Mouse (Mus musculus) layer of hippocampus, postnatal 25 days (tissue): ENCODE results near the gene Rab43. TPM values are rescaled to one million over a fixed set of nuclear protein-coding genes. Genes with fewer than 3 reads are reported as not detected.

Experiments
- DNase-seq, 2 experiments: peaks; one replicate each; pipeline ENCODE4 v3.0.0; 2022; ENCODE audit warnings: mixed read lengths in 2 of 2, low spot score in 1 of 2; ENCODE audit errors: extremely low spot score in 1 of 2
- total RNA-seq, 2 experiments: library from RNA; stranded (reverse); gene quantifications; 2 replicates each; pipeline ENCODE4 v1.2.3; 2021

Gene Rab43
- total RNA-seq, 2 experiments from 2014 or later: 15.4 to 18.3 TPM

GRCm38 (mm10) chr6:87756896-87757295 lies 55.1 kb downstream of the Rab43 start:
- DNase-seq: no peak

GRCm38 (mm10) chr6:87755196-87755595 lies 56.8 kb downstream of the Rab43 start:
- no peak for DNase-seq

- no peak for DNase-seq
These were observed 60.4 kb downstream of the Rab43 start for GRCm38 (mm10) chr6:87751574-87751973.

- DNase-seq: no peak
These were observed 61.6 kb downstream of the Rab43 start for GRCm38 (mm10) chr6:87750184-87750910.

GRCm38 (mm10) chr6:87748531-87748930 lies 63.4 kb downstream of the Rab43 start:
- DNase-seq: no peak

GRCm38 (mm10) chr6:87748078-87748477 lies 63.9 kb downstream of the Rab43 start:
- DNase-seq: no peak

- DNase-seq: no peak
These were observed 65.1 kb downstream of the Rab43 start for GRCm38 (mm10) chr6:87746849-87747248.

GRCm38 (mm10) chr6:87746059-87746458 lies 65.9 kb downstream of the Rab43 start:
- no peak for DNase-seq

- no peak for DNase-seq
These were observed 66.7 kb downstream of the Rab43 start for GRCm38 (mm10) chr6:87745301-87745700.

GRCm38 (mm10) chr6:87744632-87745031 lies 67.3 kb downstream of the Rab43 start:
- DNase-seq: no peak

GRCm38 (mm10) chr6:87743281-87743680 lies 68.7 kb downstream of the Rab43 start:
- DNase-seq: no peak

GRCm38 (mm10) chr6:87742804-87743203 lies 69.2 kb downstream of the Rab43 start:
- DNase-seq: no peak

GRCm38 (mm10) chr6:87741978-87742377 lies 70.0 kb downstream of the Rab43 start:
- no peak for DNase-seq

GRCm38 (mm10) chr6:87740496-87740895 lies 71.5 kb downstream of the Rab43 start:
- DNase-seq: no peak

- no peak for DNase-seq
These were observed 72.1 kb downstream of the Rab43 start for GRCm38 (mm10) chr6:87739898-87740297.

Other genes starting within 250 kb of the Rab43 start
- gene Prokr1, start 221.4 kb downstream of the Rab43 start, total RNA-seq: under 1 TPM; 0.19 to 0.52 TPM
- 1 to 10 TPM; 6.8 to 7.1 TPM for gene Aplf, start 140.0 kb downstream of the Rab43 start, total RNA-seq
- gene Efcc1, start 81.3 kb downstream of the Rab43 start, total RNA-seq: 1 to 10 TPM; 3.4 to 3.7 TPM
- under 1 TPM; 0.42 to 0.74 TPM for gene Gp9, start 34.1 kb downstream of the Rab43 start, total RNA-seq
- gene Gm45140, start 23.6 kb upstream of the Rab43 start, total RNA-seq: 1 to 10 TPM; 1.0 to 2.3 TPM
- 10 to 100 TPM; 30.9 to 32.3 TPM for gene Isy1, start 26.6 kb upstream of the Rab43 start, total RNA-seq
- gene Cnbp, start 38.9 kb upstream of the Rab43 start, total RNA-seq: 100 to 1,000 TPM; 246 to 257 TPM
- gene Copg1, start 75.7 kb upstream of the Rab43 start, total RNA-seq: 100 to 1,000 TPM; 230 to 237 TPM
- gene Hmces, start 101.8 kb upstream of the Rab43 start, total RNA-seq: 10 to 100 TPM; 24.4 to 25.0 TPM
- 10 to 100 TPM; 74.7 to 76.2 TPM for gene H1fx, start 169.5 kb upstream of the Rab43 start, total RNA-seq
- gene Rab7, start 233.1 kb upstream of the Rab43 start, total RNA-seq: 100 to 1,000 TPM; 327 to 360 TPM